Mouse (Mus musculus): Measurements from ENCODE around the gene Ppp1r35.
A peak's percentile ranks its signal among the peaks of the same experiment; 100 is the strongest.

Ppp1r35 gene

DNA sequence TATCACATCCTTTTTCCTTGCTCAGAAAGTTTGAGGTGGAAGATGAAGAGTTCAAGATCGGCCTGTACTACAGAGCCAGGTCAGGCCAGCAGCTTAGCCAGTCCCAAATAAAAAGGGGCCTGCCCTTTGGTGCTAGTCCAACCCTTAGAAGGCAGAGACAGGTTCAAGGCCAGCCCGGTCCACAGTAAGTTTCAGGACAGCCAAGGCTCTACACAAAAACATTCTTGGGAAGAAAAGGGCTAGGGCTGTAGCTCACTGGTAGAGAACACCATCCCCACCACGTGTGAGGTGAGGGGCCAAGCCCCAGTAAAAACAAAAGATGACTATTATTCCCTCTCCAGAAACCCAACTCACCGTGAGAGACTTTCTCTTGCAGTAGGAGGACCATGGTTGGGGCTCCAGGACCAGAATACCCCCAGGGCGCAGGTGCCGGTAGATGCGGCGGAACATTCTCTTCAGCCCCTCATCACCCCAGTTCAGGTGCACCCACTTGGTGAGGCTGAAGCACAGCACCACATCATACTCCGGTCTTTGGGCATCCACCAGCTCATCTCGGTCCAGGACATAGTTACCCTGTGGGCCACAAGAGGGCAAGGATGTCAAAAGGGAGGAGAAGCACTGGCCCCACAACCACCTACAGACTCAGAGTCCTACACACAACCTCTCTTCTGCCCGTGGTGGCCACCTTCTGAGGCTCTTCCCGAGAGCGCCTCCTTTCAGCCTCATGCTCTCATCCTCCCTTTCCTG lies 4.3 kb downstream of the Ppp1r35 start:
- no peak for DNase-seq (ENCODE audit: low read depth, low spot score)

DNA sequence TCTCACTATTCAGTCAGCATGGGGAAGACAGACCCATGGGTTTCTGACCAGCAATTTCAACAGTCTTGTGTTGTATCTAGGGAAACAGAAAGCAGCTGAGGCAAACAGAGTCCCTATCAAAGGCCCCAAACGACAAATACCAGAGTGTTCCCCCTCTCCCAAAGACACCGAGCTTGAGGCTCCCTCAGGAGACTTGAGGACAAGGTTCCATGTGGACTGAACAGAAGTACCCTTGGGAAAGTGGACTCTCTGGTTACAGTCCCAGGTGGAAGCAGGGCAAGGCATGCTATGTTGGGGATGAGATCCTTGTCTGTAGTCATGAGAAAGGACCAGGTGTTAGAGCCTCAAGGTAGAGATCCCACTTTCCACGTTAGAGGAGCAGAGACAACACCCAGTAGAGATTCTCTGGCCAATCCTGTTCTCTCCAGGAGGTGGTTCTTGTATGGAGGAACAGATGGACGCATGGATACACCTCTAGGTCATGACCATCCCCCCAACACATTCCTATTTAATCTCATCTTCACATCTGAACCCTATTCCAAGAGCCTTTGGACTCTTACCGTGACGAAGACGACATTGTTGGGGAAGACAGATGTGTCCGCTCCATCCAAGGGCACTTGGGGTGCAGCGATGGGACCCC lies 5.4 kb downstream of the Ppp1r35 start:
- no peak for DNase-seq (ENCODE audit: low read depth, low spot score)

DNA sequence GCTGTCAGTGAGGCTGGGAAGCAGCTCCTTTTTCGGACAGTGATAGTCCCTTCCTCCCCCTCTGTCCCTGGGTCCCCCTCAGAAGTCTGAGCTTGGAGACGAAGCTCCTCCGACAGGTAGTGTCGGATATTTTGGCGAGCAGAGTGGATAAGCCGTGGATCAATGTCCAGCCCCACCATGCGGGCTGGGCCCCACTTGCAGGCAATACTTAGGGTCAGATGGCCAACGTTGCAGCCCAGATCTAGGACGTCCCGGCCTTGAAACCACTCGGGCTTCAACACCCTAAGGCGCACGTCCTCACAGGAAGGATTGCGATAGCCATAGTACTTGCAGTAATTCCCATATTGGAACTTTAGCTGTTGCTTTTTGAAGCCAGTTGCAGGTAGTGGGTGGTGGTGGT lies 5.9 kb downstream of the Ppp1r35 start:
- no peak for DNase-seq (ENCODE audit: low read depth, low spot score)

DNA sequence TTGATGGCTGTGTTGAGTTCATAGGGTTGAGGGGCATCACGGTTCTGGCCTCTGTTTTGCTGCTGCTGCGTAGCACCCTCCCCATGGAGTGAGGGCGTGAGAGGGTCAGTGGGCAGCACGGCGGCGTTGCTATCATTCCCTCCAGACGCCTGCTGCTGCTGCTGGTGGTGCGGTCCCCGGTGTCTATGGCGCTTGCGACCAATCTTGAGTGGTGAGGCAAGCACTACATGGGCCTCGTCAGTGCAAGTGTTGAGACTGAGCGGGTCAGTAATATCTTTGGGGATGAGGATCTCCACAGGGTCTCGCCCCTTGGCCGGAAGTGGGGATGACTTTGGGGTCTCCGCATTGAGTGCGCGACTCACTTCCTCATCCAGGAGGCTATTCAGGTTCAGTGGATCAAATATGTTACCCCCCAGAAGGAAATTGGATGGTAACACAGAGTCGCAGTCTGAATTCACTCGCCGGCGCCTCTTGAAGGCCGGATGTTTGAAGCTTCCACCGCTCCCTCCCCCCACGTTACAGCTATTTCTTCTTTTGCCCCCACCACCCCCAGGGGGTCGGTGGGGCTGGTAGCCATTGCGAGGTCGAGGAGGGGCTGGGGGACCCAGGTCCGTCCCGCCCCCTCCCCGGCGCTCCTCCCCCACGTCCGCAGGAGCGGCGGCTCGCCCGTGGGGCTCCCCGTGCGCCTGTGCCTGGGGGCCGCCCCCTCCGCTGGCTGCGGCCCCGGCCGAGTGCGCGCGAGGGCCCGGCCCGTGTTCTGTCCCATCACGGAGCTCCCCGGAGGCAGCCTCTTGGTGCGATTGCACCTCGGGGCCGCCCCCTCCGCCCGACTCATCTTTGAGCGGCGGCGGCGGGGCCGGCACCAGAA lies 6.7 kb downstream of the Ppp1r35 start:
- peak; percentile 52 for DNase-seq (ENCODE audit: low read depth, low spot score)

DNA sequence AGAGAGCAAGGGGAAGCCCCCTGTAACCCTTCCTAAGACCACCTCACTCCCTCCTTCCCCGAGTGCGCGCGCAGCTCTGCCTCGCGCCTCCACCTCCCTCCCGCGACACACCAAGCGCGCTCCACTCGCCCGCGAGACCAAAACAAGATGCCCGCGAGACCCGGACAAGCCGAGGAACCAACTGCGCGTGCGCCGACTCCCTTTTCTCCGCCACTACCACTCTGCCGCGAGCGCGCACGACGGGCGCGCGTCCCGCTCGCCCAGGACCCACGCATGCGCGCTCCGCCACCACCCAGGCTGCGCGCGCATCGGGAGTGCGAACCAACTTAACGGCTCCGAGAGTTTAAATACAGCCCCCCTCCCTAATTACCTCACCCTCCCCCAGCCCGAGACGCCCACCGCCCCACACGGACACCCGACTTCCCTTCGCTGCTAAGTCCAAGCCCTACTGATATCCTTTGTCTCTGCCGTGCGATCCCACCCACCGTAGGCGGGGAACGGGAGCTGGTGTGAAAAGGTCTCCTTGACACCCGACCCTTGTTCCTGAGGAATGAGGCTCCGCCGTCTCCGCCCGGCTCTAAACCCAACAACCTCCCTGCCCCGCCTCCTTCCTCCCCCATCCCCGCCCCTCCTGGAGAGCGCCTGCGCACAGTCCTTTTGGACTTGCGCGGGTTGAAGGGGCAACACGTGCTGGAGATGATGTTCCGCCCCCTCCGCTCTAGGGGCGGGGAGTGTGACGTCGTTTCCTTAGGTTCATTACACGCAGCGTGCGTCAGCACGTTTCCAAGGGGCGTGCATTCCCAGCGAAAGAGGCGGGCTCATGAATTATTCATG lies 7.7 kb downstream of the Ppp1r35 start:
- DNase-seq (ENCODE audit: low read depth, low spot score): peak; percentile 100

DNA sequence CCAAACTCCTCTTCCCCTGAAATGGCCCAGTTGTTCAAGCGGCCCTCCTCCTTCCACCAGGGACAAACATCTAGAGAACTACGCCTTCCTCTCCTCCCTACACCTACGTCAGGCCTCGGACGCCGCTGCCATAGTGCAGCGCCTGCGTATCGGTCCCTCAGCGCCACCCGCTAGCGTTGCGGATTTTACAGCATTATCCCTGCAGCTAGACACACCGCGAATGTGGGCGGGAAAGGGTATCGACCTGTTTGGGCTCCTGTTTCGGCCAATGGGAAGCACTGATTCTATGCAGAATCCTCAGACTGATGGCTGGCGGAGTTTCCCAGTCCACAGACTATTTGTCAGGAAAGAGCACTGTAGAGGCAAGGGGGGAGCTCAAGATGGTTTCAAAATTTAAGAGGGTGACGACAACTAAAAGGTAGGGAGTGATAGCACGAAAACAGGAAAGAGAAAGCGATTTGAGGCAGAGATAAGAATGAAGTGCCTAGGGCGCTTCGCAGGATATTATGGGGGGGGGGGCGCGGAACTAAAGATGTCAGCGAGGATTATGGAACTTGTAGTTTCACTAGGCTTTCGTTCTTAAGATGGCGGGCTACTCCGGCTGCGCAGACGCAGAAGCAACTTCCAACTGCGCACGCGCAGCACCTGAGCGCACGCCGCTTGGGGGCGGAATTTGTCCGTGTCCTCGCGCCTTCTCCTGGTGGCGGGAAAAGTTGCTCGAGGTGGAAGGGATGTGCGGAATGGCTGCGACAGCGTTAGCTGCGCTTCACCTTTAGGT lies 8.7 kb downstream of the Ppp1r35 start, which contains the start of the genes Mepce and Zcwpw1:
Mepce (minus strand) TSS at position 505 of the 778 bp plus-strand sequence.
Zcwpw1 (plus strand) TSS at position 648 of the 778 bp plus-strand sequence.
- DNase-seq (ENCODE audit: low read depth, low spot score): peak; percentile 97

DNA sequence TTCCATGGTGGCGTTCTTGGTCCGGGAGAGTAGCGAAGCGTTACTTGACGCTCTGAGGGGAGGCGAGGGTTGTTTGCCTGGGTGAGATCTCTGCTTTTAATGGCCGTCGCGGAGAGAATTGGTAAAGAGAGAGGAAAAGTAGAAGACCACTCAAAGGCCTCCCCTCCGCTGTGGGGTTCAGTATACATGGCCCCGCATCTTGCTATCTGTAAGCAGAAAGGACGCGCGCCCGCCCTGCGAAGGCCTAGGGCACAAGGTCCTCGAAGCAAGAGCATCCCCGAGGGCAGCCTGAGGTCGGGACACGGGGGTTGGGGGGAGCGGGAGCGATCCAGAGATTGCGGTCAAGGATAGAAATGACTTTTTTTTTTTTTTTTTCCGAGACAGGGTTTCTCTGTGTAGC lies 9.5 kb downstream of the Ppp1r35 start:
- DNase-seq (ENCODE audit: low read depth, low spot score): peak; percentile 38

DNA sequence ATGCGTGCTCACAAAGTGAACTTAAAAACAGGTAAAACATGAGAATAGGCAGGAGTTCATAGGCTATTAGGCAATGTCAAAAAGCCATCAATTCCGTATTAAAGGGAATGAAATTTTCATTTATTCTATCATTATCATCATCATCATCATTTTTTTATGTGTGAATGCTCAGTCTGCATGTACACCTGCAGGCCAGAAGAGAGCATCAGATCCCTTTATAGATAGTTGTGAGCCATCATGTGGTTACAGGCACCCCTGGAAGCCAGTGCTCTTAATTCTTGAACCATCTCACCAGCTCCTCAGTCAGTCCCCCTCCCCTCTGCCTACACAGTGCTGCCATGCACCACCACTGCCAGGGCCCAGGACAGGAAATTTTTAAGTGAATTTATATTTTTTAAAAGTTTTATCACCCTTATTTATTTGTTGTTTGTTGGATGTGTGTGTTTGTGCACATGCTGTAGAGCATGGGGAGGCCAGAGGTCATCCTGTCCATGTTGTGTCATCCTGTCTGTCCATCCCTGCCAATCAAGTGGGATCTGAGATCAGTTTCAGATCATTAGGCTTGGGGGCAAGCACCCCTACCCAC lies 10.4 kb downstream of the Ppp1r35 start:
- DNase-seq (ENCODE audit: low read depth, low spot score): no peak

DNA sequence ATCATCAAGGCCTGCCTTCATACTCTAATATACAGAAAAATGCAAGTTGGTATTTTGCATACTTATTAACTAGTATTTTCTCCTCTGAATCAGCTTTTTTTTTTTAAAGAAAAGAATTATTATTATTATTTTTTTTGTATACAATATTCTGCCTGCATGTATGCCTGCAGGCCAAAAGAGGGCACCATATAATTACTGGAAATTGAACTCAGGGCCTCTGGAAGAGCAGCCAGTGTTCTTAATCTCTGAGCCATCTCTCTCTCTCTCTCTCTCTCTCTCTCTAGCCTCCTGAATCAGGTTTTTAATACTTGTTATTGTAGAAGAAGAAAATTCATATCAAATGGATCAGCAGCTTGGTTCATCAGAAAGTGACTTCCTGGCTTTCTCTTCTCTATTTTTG lies 12.9 kb downstream of the Ppp1r35 start:
- DNase-seq (ENCODE audit: low read depth, low spot score): no peak

DNA sequence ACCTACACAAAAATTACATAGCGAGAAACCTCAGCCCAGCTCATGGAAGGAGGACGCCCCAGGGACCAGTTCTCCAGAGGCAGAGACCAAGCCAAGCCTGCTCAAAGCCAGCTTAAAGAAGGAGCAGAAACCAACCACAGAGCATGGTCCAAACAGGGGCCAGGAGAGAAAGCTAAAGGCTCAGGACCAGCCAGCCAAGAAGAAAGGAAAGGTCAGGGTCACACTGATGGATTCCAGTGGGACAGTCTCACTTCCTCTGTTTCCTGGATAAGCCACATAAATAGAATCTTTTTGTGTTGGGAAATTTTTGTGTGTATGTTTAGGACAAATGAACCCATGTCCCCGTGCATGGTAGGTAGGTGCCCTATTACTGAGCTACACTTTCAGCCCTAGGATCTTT lies 18.0 kb downstream of the Ppp1r35 start:
- no peak for DNase-seq (ENCODE audit: low read depth, low spot score)

DNA sequence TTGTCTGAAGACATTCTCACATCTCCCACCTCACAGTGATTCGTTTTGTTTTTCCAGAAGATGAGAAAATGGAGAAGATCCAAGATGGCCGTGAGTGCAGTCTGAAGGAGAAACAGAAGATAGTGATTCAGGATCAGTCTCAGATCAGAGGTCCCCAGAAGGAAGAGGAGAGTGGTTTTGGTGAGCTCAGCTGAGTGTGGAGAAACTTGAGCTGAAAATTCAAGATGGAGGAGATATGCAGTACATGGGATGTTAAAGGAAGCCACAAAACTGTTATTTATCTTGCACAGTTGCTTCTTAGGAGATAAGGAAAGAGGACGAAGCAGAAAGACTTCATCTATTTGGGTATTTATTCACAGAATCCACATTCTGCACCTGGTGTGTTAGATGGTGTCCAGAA lies 22.3 kb downstream of the Ppp1r35 start:
- no peak for DNase-seq (ENCODE audit: low read depth, low spot score)

DNA sequence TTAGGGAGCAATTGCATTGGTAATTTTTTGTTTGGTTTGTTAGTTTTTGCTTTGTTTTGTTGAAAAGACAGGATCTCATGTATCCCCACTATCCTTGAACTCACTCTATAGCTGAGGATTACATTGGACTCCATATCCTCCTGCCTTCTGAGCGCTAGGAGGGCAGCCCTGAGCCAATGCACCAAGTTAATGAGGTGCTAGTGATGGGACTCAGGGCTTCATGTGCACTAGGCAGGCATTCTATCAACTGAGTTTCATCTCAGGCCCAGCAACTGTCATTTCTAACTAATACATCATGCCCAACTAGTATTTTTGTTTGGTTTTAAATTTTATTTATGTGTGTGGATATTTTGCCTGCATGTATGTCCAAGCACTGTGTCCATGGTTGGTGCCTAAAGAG lies 27.5 kb downstream of the Ppp1r35 start:
- no peak for DNase-seq (ENCODE audit: low read depth, low spot score)

DNA sequence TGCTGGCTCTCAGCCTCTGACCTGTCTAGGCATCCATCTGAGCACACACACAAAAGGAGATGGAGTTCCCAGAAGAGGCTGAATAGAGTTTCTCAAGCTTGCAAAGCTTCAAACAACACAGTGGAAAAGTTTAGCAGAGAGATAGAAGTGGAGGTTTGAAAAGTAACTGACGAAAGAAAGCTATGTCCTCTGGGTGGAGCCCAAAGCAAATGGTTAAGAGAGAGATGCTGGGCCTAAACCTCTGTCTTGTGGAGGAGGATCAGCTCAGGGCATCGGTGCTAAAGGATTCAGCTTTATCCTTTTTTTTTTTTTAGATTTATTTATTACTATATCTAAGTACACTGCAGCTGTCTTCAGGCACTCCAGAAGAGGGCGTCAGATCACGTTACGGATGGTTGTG lies 29.7 kb downstream of the Ppp1r35 start:
- no peak for DNase-seq (ENCODE audit: low read depth, low spot score)

DNA sequence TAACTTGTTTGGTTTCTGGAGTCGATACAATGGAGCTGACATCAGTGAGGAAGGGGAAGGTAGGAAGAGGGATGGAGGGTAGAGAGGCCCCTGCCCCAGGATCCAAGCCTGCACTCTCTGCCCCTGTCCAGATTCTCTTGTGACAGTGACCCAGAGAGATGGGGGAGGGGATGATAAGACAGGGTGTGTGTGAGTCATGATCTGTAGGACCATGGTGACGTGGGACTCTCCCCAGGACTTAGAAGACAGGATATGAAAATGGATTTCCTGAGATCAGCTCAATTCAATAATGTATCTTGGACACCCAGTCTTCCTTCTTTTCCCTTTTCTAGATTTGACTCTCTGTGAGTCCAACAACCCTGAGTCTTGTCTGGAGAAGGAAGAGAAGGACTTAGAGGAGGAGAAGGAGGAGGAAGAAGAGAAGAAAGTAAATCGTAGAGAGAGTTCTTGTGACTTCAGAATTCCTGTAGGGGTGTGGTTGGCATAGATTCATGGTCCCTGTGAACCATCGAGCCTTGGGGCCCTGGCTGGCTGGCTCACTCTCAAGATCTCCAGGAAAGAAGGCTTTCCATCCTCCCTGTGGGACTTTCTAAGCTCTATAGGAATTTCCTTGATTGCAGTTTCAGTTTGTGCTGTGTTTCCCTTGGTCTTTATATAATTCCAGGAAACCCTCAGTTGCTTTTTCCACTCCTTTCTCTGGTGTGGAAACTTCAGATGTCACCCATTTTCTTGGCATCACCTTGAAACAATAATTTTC lies 39.0 kb downstream of the Ppp1r35 start:
- DNase-seq (ENCODE audit: low read depth, low spot score): no peak

DNA sequence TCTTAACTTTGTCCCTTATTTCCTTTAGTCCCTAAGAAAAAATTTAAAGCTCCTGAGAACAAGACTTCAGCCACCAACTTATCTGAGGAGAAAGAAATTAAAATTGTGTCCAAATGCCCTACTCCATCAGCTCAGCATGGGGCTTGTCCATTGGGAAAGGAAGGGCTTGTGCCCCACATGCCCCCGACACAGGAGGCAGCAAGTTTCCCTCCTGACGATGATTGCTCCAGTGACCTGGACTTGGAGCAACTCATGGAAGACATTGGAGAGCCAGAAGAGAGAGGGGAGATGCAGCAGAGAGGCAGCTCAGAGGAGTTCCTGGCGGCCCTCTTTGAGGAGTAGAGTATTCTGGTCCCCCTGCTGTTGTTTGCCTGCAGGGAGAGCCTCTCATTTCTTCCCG lies 43.5 kb downstream of the Ppp1r35 start:
- DNase-seq (ENCODE audit: low read depth, low spot score): no peak

DNA sequence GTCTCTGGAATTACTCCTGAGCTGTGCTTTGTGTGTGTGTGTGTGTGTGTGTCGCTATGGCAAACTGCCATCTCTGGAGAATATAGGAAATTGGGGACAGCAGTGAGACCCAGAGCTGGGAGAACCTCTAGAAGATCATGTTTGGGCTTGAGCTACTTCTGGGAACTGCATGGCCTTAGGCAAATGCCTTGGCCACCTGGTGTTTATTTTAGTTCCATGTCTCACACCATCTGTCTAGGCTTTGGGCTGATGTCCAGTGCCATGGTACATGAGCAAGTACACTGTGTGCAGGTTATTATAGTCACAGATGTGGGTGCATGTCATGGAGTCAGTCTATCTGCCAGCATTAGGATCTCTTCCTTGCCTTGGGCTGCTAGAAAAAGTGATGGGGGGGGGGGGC lies 44.0 kb downstream of the Ppp1r35 start:
- no peak for DNase-seq (ENCODE audit: low read depth, low spot score)

DNA sequence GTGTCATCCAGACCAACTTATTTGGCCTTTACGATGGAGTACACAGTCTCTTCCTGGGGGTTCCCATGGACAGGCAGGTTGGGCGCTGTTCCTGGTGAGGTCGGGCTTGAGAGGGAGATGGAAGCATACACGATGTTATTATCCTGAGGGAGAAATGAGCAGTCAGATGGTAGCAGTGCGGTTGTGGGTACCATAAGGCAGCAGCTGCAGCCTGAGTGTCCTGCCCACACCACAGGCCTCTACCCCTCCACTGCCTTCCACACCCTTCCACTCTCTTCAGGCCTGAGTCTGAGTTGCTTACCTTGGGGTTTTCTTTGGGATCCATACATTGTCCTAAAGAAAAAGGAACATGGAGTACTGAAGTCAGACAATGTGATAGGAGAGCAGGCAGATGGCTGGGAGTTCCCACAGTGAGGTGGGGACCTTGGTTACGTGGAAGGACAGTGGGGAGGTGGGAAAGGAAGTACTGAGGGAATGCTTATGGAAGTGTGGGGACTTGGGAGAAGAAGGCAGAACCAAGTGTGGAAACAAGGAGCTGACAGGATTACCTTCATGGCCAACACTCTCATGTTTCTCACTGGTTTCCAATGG lies 44.9 kb downstream of the Ppp1r35 start:
- no peak for DNase-seq (ENCODE audit: low read depth, low spot score)

DNA sequence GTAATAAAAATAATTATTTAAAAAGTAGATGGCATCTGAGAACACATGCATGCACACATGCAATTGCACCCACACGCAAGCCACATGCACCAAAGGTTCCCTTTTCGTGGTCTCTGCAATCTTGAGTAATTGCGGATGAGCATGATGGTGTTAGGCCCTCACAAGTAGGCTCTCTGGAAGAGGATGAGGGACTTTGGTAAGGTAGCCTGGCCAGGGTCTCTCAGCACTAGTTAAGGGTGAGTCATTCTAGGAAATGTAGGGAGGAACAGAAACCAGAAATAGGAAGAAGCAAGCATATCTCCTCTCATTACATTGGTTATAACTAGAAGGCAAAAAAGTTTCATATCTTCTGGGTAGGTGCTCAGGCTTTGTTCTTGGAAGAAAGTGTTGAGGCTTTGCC lies 46.4 kb downstream of the Ppp1r35 start:
- DNase-seq (ENCODE audit: low read depth, low spot score): no peak

DNA sequence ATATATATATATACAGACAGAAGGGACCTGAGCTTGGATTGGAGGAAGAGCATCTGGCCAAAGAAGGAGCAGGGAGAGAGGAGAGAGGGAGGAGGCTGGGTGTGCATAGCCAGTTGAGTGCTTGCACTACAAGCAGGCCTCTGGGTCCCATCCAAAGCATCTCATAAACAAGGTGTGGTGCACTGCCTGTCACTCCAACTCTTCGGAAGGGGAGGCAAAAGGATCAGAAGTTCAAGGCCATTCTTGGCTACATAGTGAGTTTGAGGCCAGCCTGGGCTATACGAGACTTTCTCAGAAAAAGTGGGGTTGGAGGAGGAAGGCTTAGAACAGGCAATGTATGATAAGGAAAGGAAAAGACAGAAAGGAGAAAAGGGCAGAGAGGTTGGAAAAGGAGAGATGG lies 47.3 kb downstream of the Ppp1r35 start:
- DNase-seq (ENCODE audit: low read depth, low spot score): no peak
